Mouse (Mus musculus) lung, adult 2 months (tissue): Measurements from ENCODE around the gene Mif4gd. TPM values are rescaled to one million over a fixed set of nuclear protein-coding genes. Genes with fewer than 3 reads are reported as not detected.

ENCODE experiments used
- DNase-seq: peaks from one replicate; pipeline ENCODE4 v3.0.0; 2022
- H3K4me1 ChIP-seq: fragments of 200-500 bp; 2 replicates; pipeline ENCODE4 v1.6.1; 2011; ENCODE audit warnings: low read length; ENCODE audit not compliant: control insufficient read depth, insufficient read depth
- H3K4me3 ChIP-seq: fragments of 200-500 bp; replicated peaks from 2 replicates; pipeline ENCODE3; 2011; ENCODE audit warnings: low read depth, mild to moderate bottlenecking, control low read depth, low read length; ENCODE audit errors: extremely low read depth
- CTCF ChIP-seq: fragments of 200-500 bp; IDR thresholded peaks from 2 replicates; pipeline ENCODE4 v1.5.1; 2011; ENCODE audit warnings: mild to moderate bottlenecking, low read length, control low read depth; ENCODE audit not compliant: insufficient read depth
- POLR2A ChIP-seq: fragments of 200-500 bp; IDR thresholded peaks from 2 replicates; pipeline ENCODE4 v1.6.1; 2011; ENCODE audit warnings: low read depth, mild to moderate bottlenecking, control low read depth, low read length, borderline replicate concordance; ENCODE audit errors: extremely low read depth
- WGBS: fragments of 180-500 bp; shearing (Covaris S2); methylation state at CpG from one replicate; pipeline ENCODE4 v1.1.7; 2018; 5-methylcytosine and 5-hydroxymethylcytosine counted together
- polyA plus RNA-seq: library from polyadenylated mRNA; depleted of rRNA; stranded (reverse); fragments of >200 nt; gene quantifications from 2 replicates; pipeline ENCODE4 v1.2.3, GENCODE M21; 2012

Gene Mif4gd
- polyA plus RNA-seq, 1 experiment, result 108 TPM

DNA sequence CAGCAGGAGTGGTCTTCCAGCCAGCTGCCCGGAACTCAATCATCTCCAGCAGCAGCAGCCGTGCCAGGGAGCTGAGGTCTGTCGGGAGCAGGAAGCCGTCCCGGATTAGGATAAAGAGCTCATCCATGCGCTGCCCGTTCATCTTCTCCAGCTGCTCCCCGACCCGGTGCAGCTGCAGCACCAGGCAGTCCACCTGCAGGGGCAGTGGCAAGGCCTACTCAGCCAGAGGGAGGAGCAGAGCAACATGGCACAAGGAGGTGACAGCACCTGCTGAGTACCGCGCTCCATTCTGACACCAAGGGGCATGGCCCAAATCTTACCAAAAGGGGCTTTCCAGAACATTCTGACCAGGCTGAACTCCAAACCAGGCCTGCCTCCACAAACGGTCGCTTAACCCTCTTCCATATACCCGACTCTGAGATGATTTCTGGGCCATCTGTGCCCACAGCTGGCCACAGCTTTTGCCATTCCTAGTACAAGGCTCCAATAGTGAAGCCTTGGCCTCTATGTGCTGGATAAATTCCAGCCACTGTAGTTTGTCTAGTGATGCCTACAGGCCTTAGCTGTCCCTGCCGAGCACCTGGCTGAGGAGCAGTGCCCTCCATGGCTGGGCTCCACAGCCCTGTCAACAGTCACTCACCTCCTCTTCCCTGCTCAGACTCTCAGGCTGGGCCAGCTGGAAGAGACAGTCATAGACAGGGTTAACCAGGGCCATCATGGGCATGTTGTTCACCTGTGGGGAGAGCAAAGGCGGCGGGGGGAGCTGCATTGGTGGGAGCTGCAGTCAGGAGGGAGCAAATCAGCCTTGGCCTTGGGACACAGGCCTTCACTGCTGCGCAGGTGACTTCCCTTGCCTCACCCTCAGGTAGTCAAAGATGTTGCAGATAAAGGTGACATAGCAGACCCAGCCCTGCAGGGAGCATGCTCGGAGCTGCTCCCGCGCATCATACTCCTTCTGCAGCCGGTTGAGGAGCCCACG, 4.1 kb downstream of the Mif4gd start:
- Histone ChIP-seq H3K4me3 (no peak overlapping the region), H3K4me1 (peaks cover 12% of the 10 kb centered on the region)
- 77% methylated on average over 23 of the region's 23 CpGs for WGBS
- DNase-seq, result no peak
- TF ChIP-seq CTCF, result no peak
- no peak for TF ChIP-seq POLR2A

DNA sequence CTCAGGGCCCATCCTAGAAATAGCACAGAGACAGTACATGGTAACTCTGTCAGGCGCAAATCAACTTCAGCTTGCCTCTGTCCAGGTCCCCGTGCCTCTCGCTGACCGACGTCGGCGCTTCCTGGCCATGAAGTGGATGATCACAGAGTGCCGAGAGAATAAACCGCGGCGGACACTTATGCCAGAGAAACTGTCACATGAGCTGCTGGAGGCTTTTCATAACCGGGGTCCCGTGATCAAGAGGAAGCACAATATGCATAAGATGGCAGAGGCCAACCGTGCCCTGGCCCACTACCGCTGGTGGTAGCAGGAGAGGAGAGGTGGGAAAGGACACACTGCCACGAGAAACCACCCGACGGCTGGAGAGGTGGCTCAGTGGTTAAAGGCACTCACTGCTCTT, 6.0 kb downstream of the Mif4gd start:
- Histone ChIP-seq H3K4me3 (no peak overlapping the region), H3K4me1 (peaks cover 6% of the 10 kb centered on the region)
- DNase-seq, result no peak
- no peak for TF ChIP-seq CTCF
- TF ChIP-seq POLR2A, result no peak
- 88% methylated on average over 18 of the region's 18 CpGs for WGBS

DNA sequence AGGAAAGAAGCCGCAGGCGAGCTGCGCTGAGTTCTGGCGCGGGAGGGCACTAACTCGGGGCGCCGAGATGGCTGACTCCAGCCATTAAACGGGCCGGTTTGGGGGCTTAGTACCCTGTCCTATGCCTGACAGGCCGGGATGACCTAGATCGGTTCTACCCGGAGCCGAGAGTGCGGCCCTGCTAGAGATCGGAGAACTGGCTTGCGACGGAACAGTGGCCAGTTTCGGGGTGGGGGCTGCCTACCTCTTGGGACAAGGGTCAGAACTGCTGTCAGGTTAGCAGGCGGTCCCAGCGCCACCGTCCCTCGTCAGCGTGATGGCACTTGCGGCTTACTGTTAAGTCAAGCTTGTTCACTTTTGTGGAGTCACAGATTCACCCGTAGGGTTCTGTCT, 8.5 kb downstream of the Mif4gd start:
- no peak for DNase-seq
- WGBS, result under 1% methylated on average over 26 of the region's 26 CpGs
- H3K4me1 ChIP-seq, result peaks cover 4% of the 10 kb centered on the region
- no peak for TF ChIP-seq CTCF
- no peak for TF ChIP-seq POLR2A
- H3K4me3 ChIP-seq, result peak overlapping the region; percentile 94

DNA sequence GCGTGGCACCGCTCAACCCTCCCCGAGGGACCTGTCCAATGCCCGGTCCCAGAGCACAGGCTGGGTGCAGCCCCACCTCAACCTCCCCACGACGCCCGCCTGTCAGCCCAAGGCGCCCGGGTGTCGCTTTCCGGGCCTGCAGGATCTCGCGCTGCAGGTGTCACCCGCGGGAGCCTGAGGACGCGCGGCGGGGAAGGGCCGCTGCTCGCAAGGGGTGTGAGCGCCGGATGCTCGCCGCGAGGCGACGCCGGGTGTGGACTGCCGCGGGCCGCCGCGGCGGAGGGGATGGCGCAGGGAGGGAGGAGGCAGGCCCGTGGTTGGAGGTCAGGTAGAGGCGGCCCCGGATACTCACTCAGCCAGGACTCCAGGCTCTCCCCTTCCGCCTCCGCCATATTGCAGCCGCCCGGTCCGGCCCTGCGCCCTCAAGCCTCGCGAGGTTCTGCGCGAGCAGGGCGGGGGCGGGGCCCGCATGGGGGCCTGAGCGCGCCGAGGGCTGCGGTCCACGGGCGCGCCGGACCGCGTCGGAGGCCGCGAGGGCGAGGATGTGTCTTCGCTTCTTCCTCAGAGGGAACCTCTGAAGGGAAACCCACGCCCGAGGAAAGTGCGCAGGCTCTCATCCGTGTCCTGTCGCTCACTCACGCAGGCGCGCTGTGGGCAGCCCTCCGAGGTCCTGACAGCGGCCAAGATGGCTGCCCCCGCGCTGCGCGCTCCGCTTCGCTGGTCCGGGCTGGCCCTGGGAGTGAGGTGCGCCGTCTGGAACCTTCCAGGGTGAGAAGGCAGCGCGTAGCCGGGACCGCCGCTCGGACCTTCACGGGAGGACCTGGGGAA, 9.1 kb downstream of the Mif4gd start, which contains the start of the genes Mrps7 and Gga3:
Gene Mrps7, plus strand, starts transcription at position 450 of the 828 bp plus-strand sequence.
Gene Gga3, minus strand, starts transcription at position 576 of the 828 bp plus-strand sequence.
- under 1% methylated on average over 85 of the region's 93 CpGs for WGBS
- TF ChIP-seq POLR2A (peak; percentile 89), CTCF (no peak)
- peak; percentile 94 for DNase-seq
- Histone ChIP-seq H3K4me1 (peaks cover 4% of the 10 kb centered on the region), H3K4me3 (peak within 1 kb of the TSS; percentile 94)

DNA sequence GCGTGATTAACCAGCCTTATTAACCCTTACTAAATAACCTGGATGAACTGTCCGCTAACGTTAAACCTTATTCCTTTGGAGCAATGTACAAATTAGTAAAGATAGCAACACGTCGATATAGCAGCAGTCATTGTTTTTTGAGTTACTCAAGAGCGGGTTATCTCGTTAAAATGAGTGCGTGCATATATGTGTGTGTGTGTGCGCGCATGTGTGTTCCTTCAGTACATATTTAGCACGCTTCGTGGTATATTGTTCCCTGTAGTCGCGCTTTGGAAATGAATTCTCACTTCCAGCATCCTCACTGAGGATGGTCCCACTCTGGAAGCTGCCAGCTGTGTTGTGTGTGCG, 9.7 kb downstream of the Mif4gd start:
- Histone ChIP-seq H3K4me3 (peak overlapping the region; percentile 94), H3K4me1 (peaks cover 4% of the 10 kb centered on the region)
- WGBS, result 3% methylated on average over 15 of the region's 15 CpGs
- no peak for TF ChIP-seq CTCF
- no peak for TF ChIP-seq POLR2A
- DNase-seq, result no peak

DNA sequence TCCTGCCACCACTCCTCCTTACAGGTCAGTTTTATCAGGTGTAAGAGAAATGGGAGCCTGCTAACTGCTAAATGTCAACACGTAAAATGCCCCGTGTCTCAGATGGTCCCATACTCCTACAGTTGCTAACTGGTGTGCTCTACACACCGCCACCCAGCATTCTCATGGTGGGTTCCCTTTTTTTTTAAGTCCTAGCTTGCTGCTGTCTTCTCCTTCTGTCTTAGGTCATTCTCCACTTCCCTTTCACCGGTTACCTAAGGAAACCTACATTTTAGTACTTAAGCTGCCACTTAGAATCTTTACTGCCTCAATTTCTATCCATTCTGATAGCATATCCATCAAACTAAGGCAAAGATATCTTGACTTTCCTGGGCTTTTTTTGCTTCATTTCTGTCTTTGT, 11.6 kb downstream of the Mif4gd start:
- Histone ChIP-seq H3K4me3 (no peak overlapping the region), H3K4me1 (peaks cover 4% of the 10 kb centered on the region)
- DNase-seq, result no peak
- WGBS, result 70% methylated on average over 4 of the region's 4 CpGs
- TF ChIP-seq POLR2A (no peak), CTCF (no peak)

DNA sequence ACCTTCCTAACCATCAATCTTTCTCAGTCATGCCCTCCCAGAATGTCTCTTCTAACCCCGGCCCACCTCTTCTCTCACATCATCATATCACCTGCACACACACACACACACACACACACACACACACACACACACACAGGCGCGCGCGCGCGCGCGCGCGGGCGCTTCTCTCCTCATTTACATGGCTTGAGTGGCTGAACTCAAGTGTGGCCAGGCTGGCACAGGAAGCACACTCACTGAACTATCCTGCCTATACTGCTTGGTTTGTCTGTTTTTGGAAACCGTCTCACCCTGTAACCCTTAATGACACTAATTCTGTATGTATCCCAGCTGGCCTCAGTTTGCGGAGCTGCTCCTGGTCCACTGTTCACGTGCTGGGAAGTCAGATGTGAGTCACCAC, 12.0 kb downstream of the Mif4gd start:
- DNase-seq, result no peak
- Histone ChIP-seq H3K4me3 (no peak overlapping the region), H3K4me1 (peaks cover 4% of the 10 kb centered on the region)
- no peak for TF ChIP-seq POLR2A
- TF ChIP-seq CTCF, result no peak
- 92% methylated on average over 15 of the region's 15 CpGs for WGBS

DNA sequence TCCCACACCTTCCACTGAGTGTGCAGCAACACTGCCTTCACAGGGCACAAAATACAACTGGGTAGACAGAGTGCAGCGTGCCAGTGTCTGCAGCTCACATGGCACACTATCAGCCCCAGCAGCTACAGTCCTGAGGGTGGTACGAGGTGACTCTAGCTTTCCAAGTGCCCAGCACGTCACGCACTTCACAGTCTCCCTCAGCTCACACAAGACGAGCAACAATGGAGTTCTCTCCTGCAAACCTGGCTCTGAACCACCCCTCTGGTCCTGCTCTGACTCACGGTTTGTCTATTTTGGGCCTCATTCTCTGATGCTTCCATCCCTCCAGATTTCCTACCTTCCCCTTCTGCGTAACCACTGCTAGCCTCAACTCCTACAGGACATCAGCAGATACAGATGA, 13.0 kb downstream of the Mif4gd start:
- 89% methylated on average over 7 of the region's 7 CpGs for WGBS
- TF ChIP-seq POLR2A (no peak), CTCF (no peak)

DNA sequence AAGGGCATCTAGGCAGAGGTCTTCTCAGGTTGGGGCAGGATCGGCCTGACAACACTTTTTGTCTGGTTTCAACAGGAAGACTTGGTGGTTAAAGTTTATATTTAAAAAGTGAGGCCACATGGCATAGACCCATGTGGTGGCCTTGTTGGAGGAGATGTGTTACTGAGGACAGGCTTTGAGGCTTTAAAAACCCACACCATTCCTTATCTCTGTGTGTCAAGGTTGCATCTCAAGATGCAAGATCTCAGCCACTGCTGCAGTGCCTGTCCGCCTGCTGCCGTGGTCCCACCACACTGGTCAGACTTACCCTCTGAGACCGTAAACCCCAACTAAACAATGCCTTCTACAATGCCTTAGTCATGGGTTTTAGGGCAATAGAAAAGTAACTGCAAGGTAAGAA, 14.5 kb downstream of the Mif4gd start:
- no peak for DNase-seq
- H3K4me3 ChIP-seq, result no peak overlapping the region
- 90% methylated on average over 4 of the region's 4 CpGs for WGBS
- TF ChIP-seq POLR2A, result no peak
- no peak for TF ChIP-seq CTCF
- no peaks in the 10 kb centered on the region; the same call in 1 of the 2 replicates for H3K4me1 ChIP-seq

More for the DNA sequence above, 13.0 kb downstream of the Mif4gd start:
- no peak for DNase-seq
- H3K4me3 ChIP-seq, result no peak overlapping the region
- H3K4me1 ChIP-seq, result peaks cover 1% of the 10 kb centered on the region
